Mouse (Mus musculus) cerebellum, adult 9-11 months (tissue): ENCODE measurements at regions not wholly inside any gene's neighbourhood (a gene's known extent, or its start where the extent isn't known, plus 50 kb on each side); places are given as distances from the start of the nearest gene placed in this dataset.
A peak's percentile ranks its signal among the peaks of the same experiment; 100 is the strongest.

Experiments
- DNase-seq: peaks from one replicate; pipeline ENCODE4 v3.0.0; 2022

GRCm38 (mm10) chr1:190286481-190287145 lies 116.1 kb upstream of the Prox1 start:
- no peak for DNase-seq

- no peak for DNase-seq
These were observed 115.1 kb upstream of the Prox1 start for GRCm38 (mm10) chr1:190285636-190286035.

- DNase-seq, result no peak
These were observed 114.5 kb upstream of the Prox1 start for GRCm38 (mm10) chr1:190285049-190285448.

- no peak for DNase-seq
These were observed 113.6 kb upstream of the Prox1 start for GRCm38 (mm10) chr1:190284138-190284537.

GRCm38 (mm10) chr1:190280081-190280858 lies 109.8 kb upstream of the Prox1 start:
- peak; percentile 28 for DNase-seq

GRCm38 (mm10) chr1:190274911-190275310 lies 104.4 kb upstream of the Prox1 start:
- DNase-seq, result no peak

- DNase-seq, result no peak
These were observed 100.4 kb upstream of the Prox1 start for GRCm38 (mm10) chr1:190270784-190271385.

- no peak for DNase-seq
These were observed 98.7 kb upstream of the Prox1 start for GRCm38 (mm10) chr1:190269181-190269580.

- peak; percentile 28 for DNase-seq
These were observed 94.7 kb upstream of the Prox1 start for GRCm38 (mm10) chr1:190265085-190265780.

GRCm38 (mm10) chr1:190264501-190264900 lies 94.0 kb upstream of the Prox1 start:
- no peak for DNase-seq

- no peak for DNase-seq
These were observed 93.1 kb upstream of the Prox1 start for GRCm38 (mm10) chr1:190263620-190264019.

GRCm38 (mm10) chr1:190259576-190259975 lies 89.1 kb upstream of the Prox1 start:
- no peak for DNase-seq

- no peak for DNase-seq
These were observed 80.2 kb upstream of the Prox1 start for GRCm38 (mm10) chr1:190250574-190251246.

- no peak for DNase-seq
These were observed 72.0 kb upstream of the Prox1 start for GRCm38 (mm10) chr1:190242526-190242925.

- DNase-seq, result no peak
These were observed 69.3 kb upstream of the Prox1 start for GRCm38 (mm10) chr1:190239796-190240195.

GRCm38 (mm10) chr1:190230866-190231265 lies 60.4 kb upstream of the Prox1 start:
- no peak for DNase-seq

- no peak for DNase-seq
These were observed 49.9 kb upstream of the Prox1 start for GRCm38 (mm10) chr1:190220417-190220816.
